Mouse (Mus musculus): Measurements from ENCODE around the gene Gm10591. TPM values are rescaled to one million over a fixed set of nuclear protein-coding genes. Genes with fewer than 3 reads are reported as not detected.
"Not testable (repeated sequence)": the region's sequence is repeated elsewhere in the genome, so short reads cannot be mapped to it uniquely, and the experiment has no call there.

The Gm10591 gene
- polyA plus RNA-seq (2015; fragmentation: Nextera tagmentation; extraction: Ambion mirVana): 3.2 TPM in 1 of 2 replicates, not detected in the other

- H3K9ac ChIP-seq (ENCODE audit: low read depth, low read length); H3K4me3 ChIP-seq (ENCODE audit: low read depth, low read length); H3K36me3 ChIP-seq (ENCODE audit: control insufficient read depth, insufficient read depth); H3K9me3 ChIP-seq (ENCODE audit: control insufficient read depth); H3K27me3 ChIP-seq (replicated peaks; ENCODE audit: control insufficient read depth, insufficient read depth, low read length); H3K4me1 ChIP-seq (replicated peaks; ENCODE audit: control insufficient read depth, insufficient read depth, low read length); H3K27ac ChIP-seq (ENCODE audit: low read depth, low read length); H3K4me2 ChIP-seq (replicated peaks; ENCODE audit: low read depth); ATAC-seq: not testable (repeated sequence)
- WGBS: no CpG with 5 or more reads among the region's 5 CpGs
Observed at GRCm38 (mm10) chr4:42611895-42612294, at the start of gene Gm10591. Gene Gm10591, plus strand, starts transcription at chr4:42612195.

GRCm38 (mm10) chr4:42629419-42629818 lies 17.4 kb downstream of the Gm10591 start, which contains the start of gene Gm2564:
Gene Gm2564, plus strand, starts transcription at chr4:42629719.
- not testable (repeated sequence) for H3K27me3 ChIP-seq (replicated peaks; ENCODE audit: control insufficient read depth, insufficient read depth, low read length); H3K9ac ChIP-seq (ENCODE audit: low read depth, low read length); ATAC-seq; H3K36me3 ChIP-seq (ENCODE audit: control insufficient read depth, insufficient read depth); H3K4me2 ChIP-seq (replicated peaks; ENCODE audit: low read depth); H3K4me1 ChIP-seq (replicated peaks; ENCODE audit: control insufficient read depth, insufficient read depth, low read length); H3K27ac ChIP-seq (ENCODE audit: low read depth, low read length); H3K4me3 ChIP-seq (ENCODE audit: low read depth, low read length); H3K9me3 ChIP-seq (ENCODE audit: control insufficient read depth)
- WGBS: no CpG with 5 or more reads among the region's 8 CpGs

GRCm38 (mm10) chr4:42654951-42655350 lies 43.0 kb downstream of the Gm10591 start, which contains the start of gene Ccl27b:
Gene Ccl27b, plus strand, starts transcription at chr4:42655251.
- not testable (repeated sequence) for H3K4me1 ChIP-seq (replicated peaks; ENCODE audit: control insufficient read depth, insufficient read depth, low read length); H3K4me3 ChIP-seq (ENCODE audit: low read depth, low read length); H3K36me3 ChIP-seq (ENCODE audit: control insufficient read depth, insufficient read depth); H3K9me3 ChIP-seq (ENCODE audit: control insufficient read depth); H3K9ac ChIP-seq (ENCODE audit: low read depth, low read length); H3K4me2 ChIP-seq (replicated peaks; ENCODE audit: low read depth); H3K27ac ChIP-seq (ENCODE audit: low read depth, low read length); ATAC-seq; H3K27me3 ChIP-seq (replicated peaks; ENCODE audit: control insufficient read depth, insufficient read depth, low read length)
- WGBS: no CpG with 5 or more reads among the region's 9 CpGs

- H3K4me1 ChIP-seq (replicated peaks; ENCODE audit: control insufficient read depth, insufficient read depth, low read length); H3K36me3 ChIP-seq (ENCODE audit: control insufficient read depth, insufficient read depth); ATAC-seq; H3K9me3 ChIP-seq (ENCODE audit: control insufficient read depth); H3K27ac ChIP-seq (ENCODE audit: low read depth, low read length); H3K9ac ChIP-seq (ENCODE audit: low read depth, low read length); H3K27me3 ChIP-seq (replicated peaks; ENCODE audit: control insufficient read depth, insufficient read depth, low read length); H3K4me3 ChIP-seq (ENCODE audit: low read depth, low read length); H3K4me2 ChIP-seq (replicated peaks; ENCODE audit: low read depth): not testable (repeated sequence)
- WGBS: no CpG with 5 or more reads among the region's 3 CpGs
Observed at GRCm38 (mm10) chr4:42661793-42662192, 49.8 kb downstream of the Gm10591 start, which contains the start of gene Il11ra2. Gene Il11ra2, minus strand, starts transcription at chr4:42661893.

Other genes starting within 250 kb of the Gm10591 start
- 0.66 TPM in 1 of 2 replicates, not detected in the other for gene Gm21586, start 172.8 kb upstream of the Gm10591 start, polyA plus RNA-seq (2015; fragmentation: Nextera tagmentation; extraction: Ambion mirVana)
- gene Gm2163, start 145.4 kb upstream of the Gm10591 start, polyA plus RNA-seq (2015; fragmentation: Nextera tagmentation; extraction: Ambion mirVana): 0.07 TPM in 1 of 2 replicates, not detected in the other
- gene Fam205a2, start 84.0 kb upstream of the Gm10591 start, polyA plus RNA-seq (2015; fragmentation: Nextera tagmentation; extraction: Ambion mirVana): 0.05 TPM in 1 of 2 replicates, not detected in the other
- 0.66 and 1.4 TPM in 2 replicates for gene Gm2564, start 17.5 kb downstream of the Gm10591 start, polyA plus RNA-seq (2015; fragmentation: Nextera tagmentation; extraction: Ambion mirVana)
- not detected in 2 replicates for gene Ccl27b, start 43.1 kb downstream of the Gm10591 start, polyA plus RNA-seq (2015; fragmentation: Nextera tagmentation; extraction: Ambion mirVana)
- 0.09 TPM in 1 of 2 replicates, not detected in the other for gene Il11ra2, start 49.7 kb downstream of the Gm10591 start, polyA plus RNA-seq (2015; fragmentation: Nextera tagmentation; extraction: Ambion mirVana)
- not detected in 2 replicates for gene 4930578G10Rik, start 123.3 kb downstream of the Gm10591 start, polyA plus RNA-seq (2015; fragmentation: Nextera tagmentation; extraction: Ambion mirVana)
- 0.75 and 1.1 TPM in 2 replicates for gene Ccl19, start 144.4 kb downstream of the Gm10591 start, polyA plus RNA-seq (2015; fragmentation: Nextera tagmentation; extraction: Ambion mirVana)
- gene Ccl21a, start 161.8 kb downstream of the Gm10591 start, polyA plus RNA-seq (2015; fragmentation: Nextera tagmentation; extraction: Ambion mirVana): 70.3 and 73.7 TPM in 2 replicates
- not detected in 2 replicates for gene Fam205a1, start 241.7 kb downstream of the Gm10591 start, polyA plus RNA-seq (2015; fragmentation: Nextera tagmentation; extraction: Ambion mirVana)
- 0.05 and 0.12 TPM in 2 replicates for gene Gm12394, start 244.6 kb downstream of the Gm10591 start, polyA plus RNA-seq (2015; fragmentation: Nextera tagmentation; extraction: Ambion mirVana)

Data from intestine, postnatal 0 days (tissue).